Mouse (Mus musculus): ENCODE results near the gene Ifna5.
A peak's percentile ranks its signal among the peaks of the same experiment; 100 is the strongest.
"Not testable (repeated sequence)": the region's sequence is repeated elsewhere in the genome, so short reads cannot be mapped to it uniquely, and the experiment has no call there.

Gene Ifna5

DNA sequence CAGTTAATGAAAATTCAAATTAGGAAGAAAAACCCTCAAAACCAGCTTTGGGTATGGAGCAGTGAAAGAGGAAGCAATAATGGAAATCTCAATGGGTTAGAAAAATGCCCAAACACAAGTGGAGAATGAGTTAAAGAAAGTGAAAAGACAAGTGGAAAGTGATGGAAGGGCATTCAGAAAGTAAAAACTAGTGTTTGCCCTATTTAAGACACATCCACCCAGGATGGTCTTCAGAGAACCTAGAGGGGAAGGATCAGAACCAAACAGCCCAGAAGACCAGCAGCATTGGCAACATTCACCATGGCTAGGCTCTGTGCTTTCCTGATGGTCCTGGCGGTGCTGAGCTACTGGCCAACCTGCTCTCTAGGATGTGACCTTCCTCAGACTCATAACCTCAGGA is at the start of gene Ifna5:
TSS of gene Ifna5 (plus strand) at position 301 of the 400 bp plus-strand sequence.
- DNase-seq (ENCODE audit: low spot score in 2 of 2), result not testable (repeated sequence)

DNA sequence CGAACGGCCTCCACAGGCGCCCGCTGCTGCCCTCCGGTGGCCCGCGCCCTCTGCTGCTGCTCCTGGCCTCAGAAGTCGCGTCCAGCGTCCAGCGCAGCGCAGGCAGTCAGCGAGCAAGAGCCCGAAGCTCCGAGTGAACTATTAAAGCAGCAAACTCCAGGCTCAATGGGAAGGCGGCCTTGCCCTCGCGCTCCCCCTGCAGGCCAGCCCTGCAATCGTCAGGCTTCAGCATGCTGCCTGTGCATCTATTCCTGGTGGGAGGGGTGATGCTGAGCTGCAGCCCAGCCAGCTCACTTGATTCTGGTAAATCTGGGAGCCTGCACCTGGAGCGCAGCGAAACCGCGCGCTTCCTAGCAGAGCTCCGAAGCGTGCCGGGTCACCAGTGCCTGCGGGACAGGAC is 46.9 kb upstream of the Ifna5 start, which contains the start of gene Gm13277:
TSS of gene Gm13277 (plus strand) at position 231 of the 400 bp plus-strand sequence.
- peak; percentile 63 to 68 for DNase-seq (ENCODE audit: low spot score in 2 of 2)

DNA sequence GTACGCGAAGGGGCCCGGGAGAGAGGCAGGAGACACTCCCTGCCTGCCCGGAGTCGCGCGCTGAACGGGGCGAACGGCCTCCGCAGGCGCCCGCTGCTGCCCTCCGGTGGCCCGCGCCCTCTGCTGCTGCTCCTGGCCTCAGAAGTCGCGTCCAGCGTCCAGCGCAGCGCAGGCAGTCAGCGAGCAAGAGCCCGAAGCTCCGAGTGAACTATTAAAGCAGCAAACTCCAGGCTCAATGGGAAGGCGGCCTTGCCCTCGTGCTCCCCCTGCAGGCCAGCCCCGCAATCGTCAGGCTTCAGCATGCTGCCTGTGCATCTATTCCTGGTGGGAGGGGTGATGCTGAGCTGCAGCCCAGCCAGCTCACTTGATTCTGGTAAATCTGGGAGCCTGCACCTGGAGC is 44.1 kb upstream of the Ifna5 start, which contains the start of gene Gm13278:
TSS of gene Gm13278 (plus strand) at position 301 of the 400 bp plus-strand sequence.
- not testable (repeated sequence) for DNase-seq (ENCODE audit: low spot score in 2 of 2)

- DNase-seq (ENCODE audit: low spot score in 2 of 2), result peak; percentile 74 to 77
Observed at GRCm38 (mm10) chr4:88793936-88794675, 41.2 kb upstream of the Ifna5 start, which contains the start of gene Gm13275. Gene Gm13275 (plus strand): TSS chr4:88794487.

DNA sequence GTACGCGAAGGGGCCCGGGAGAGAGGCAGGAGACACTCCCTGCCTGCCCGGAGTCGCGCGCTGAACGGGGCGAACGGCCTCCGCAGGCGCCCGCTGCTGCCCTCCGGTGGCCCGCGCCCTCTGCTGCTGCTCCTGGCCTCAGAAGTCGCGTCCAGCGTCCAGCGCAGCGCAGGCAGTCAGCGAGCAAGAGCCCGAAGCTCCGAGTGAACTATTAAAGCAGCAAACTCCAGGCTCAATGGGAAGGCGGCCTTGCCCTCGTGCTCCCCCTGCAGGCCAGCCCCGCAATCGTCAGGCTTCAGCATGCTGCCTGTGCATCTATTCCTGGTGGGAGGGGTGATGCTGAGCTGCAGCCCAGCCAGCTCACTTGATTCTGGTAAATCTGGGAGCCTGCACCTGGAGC is 38.2 kb upstream of the Ifna5 start, which contains the start of gene Gm13279:
TSS of gene Gm13279 (plus strand) at position 301 of the 400 bp plus-strand sequence.
- DNase-seq (ENCODE audit: low spot score in 2 of 2), result not testable (repeated sequence)

DNA sequence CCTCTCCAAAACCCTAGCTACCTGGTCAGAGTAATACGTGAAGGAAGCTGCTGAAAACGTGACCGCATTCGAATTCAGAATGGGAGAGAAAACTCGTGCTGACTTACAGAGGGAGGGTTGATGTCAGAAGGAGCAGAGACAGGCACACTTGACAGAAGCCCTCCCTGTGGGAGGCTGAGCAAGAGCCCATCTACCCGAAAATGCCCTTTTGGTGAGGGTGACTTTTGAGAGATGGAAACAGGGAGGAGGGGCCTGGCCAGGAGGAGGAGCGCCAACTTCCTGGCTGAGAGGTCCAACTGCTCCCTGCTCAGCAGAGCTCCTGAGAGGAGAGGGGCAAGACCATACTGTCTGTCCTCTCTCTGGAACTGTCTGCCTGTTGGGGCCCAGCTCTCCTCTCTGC is 36.0 kb upstream of the Ifna5 start, which contains the start of gene Gm13285:
TSS of gene Gm13285 (plus strand) at position 301 of the 400 bp plus-strand sequence.
- DNase-seq (ENCODE audit: low spot score in 2 of 2), result not testable (repeated sequence)

- DNase-seq (ENCODE audit: low spot score in 2 of 2), result not testable (repeated sequence)
Observed at GRCm38 (mm10) chr4:88802954-88803353, 32.4 kb upstream of the Ifna5 start, which contains the start of gene Gm13287. Gene Gm13287 (plus strand): TSS chr4:88803254.

DNA sequence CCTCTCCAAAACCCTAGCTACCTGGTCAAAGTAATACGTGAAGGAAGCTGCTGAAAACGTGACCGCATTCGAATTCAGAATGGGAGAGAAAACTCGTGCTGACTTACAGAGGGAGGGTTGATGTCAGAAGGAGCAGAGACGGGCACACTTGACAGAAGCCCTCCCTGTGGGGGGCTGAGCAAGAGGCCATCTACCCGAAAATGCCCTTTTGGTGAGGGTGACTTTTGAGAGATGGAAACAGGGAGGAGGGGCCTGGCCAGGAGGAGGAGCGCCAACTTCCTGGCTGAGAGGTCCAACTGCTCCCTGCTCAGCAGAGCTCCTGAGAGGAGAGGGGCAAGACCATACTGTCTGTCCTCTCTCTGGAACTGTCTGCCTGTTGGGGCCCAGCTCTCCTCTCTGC is 30.1 kb upstream of the Ifna5 start, which contains the start of gene Gm13288:
TSS of gene Gm13288 (plus strand) at position 301 of the 400 bp plus-strand sequence.
- DNase-seq (ENCODE audit: low spot score in 2 of 2), result not testable (repeated sequence)

DNA sequence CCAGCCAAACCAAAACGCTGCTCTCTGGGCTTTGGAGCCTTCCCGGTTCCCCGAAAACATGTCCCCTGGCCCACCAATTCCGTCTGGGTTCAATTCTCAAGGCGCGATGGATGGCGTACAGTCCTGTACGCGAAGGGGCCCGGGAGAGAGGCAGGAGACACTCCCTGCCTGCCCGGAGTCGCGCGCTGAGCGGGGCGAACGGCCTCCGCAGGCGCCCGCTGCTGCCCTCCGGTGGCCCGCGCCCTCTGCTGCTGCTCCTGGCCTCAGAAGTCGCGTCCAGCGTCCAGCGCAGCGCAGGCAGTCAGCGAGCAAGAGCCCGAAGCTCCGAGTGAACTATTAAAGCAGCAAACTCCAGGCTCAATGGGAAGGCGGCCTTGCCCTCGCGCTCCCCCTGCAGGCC is 29.6 kb upstream of the Ifna5 start:
- peak; percentile 11 to 21 for DNase-seq (ENCODE audit: low spot score in 2 of 2)

- DNase-seq (ENCODE audit: low spot score in 2 of 2), result no peak
Observed at GRCm38 (mm10) chr4:88815928-88816327, 19.4 kb upstream of the Ifna5 start, which contains the start of gene Ifna7. Gene Ifna7 (plus strand): TSS chr4:88816228.

DNA sequence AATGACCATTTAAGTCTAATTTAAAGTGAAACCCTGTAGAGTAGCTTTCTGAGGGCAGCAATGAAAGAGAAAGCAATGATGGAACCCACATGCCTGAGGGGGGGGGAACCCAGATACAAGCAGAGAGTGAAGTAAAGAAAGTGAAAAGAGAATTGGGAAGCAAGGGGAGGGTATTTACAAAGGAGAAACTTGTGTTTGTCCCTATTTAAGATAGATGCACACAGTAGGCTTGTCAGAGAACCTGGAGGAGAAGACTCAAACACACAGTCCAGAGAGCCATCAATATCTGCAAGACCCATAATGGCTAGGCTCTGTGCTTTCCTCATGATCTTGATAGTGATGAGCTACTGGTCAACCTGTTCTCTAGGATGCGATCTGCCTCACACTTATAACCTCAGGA is 15.7 kb upstream of the Ifna5 start, which contains the start of gene Ifna11:
TSS of gene Ifna11 (plus strand) at position 301 of the 400 bp plus-strand sequence.
- DNase-seq (ENCODE audit: low spot score in 2 of 2), result no peak

DNA sequence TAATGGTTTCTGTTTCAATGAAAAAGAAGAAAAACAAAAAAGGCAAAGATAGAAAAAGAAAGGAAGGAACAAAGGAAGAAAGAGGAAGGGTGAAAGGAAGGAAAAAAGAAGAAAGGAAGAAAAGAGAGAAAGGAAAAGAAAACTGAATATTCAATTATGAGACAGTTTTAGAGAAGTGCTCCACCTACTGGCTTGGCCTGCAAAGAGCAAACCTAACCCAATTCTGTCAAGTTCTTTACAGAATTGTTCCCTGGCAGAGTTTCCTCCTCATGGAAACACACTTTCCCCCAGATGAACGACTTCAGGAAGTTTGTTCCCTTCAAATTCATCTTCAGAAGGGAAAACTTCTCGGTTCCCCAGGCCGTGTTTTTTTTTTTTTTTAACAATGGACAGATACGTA is 12.3 kb upstream of the Ifna5 start:
- no peak for DNase-seq (ENCODE audit: low spot score in 2 of 2)

- DNase-seq (ENCODE audit: low spot score in 2 of 2), result not testable (repeated sequence)
Observed at GRCm38 (mm10) chr4:88827116-88827515, 8.2 kb upstream of the Ifna5 start, which contains the start of gene Ifna6. Gene Ifna6 (plus strand): TSS chr4:88827416.

GRCm38 (mm10) chr4:88830523-88830922 is 4.8 kb upstream of the Ifna5 start:
- DNase-seq (ENCODE audit: low spot score in 2 of 2), result peak in 1 of 2 experiments; percentile 24

DNA sequence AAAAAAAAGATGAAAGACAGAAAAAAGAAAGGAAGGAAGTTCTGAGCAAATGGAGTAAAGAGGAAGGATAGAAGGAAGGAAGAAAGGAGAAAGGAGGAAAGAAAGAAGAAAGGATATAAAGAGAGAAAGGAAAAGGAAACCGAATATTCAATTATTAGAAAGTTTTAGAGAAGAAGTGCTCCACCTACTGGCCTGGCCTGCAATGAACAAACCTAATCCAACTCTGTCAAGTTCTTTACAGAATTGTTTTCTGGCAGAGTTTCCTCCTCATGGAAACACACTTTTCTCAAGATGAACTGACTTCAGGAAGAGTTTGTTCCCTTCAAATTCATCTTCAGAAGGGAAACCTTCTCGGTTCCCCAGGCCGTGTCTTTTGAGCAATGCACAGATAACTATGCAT is 3.5 kb downstream of the Ifna5 start:
- DNase-seq (ENCODE audit: low spot score in 2 of 2), result no peak

- DNase-seq (ENCODE audit: low spot score in 2 of 2), result no peak
Observed at GRCm38 (mm10) chr4:88840058-88840457, 4.7 kb downstream of the Ifna5 start.

GRCm38 (mm10) chr4:88841438-88841911 is 6.2 kb downstream of the Ifna5 start, which contains the start of gene Ifna4:
Gene Ifna4 (plus strand): TSS chr4:88841861.
- DNase-seq (ENCODE audit: low spot score in 2 of 2), result no peak

GRCm38 (mm10) chr4:88845334-88845733 is 10.0 kb downstream of the Ifna5 start:
- no peak for DNase-seq (ENCODE audit: low spot score in 2 of 2)

DNA sequence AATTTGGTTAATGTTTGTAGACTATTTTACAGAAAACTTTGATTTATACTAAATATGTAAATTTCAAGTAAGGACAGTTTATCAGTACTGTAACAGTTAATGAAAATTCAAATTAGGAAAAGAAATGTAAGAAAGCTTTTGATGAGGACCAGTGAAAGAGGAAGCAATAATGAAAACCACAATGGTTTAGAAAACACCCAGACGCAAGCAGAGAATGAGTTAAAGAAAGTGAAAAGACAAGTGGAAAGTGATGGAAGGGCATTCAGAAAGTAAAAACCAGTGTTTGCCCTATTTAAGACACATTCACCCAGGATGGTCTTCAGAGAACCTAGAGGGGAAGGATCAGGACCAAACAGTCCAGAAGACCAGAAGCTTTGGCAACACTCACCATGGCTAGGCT is 14.4 kb downstream of the Ifna5 start, which contains the start of gene Ifna1:
TSS of gene Ifna1 (plus strand) at position 390 of the 400 bp plus-strand sequence.
- no peak for DNase-seq (ENCODE audit: low spot score in 2 of 2)

DNA sequence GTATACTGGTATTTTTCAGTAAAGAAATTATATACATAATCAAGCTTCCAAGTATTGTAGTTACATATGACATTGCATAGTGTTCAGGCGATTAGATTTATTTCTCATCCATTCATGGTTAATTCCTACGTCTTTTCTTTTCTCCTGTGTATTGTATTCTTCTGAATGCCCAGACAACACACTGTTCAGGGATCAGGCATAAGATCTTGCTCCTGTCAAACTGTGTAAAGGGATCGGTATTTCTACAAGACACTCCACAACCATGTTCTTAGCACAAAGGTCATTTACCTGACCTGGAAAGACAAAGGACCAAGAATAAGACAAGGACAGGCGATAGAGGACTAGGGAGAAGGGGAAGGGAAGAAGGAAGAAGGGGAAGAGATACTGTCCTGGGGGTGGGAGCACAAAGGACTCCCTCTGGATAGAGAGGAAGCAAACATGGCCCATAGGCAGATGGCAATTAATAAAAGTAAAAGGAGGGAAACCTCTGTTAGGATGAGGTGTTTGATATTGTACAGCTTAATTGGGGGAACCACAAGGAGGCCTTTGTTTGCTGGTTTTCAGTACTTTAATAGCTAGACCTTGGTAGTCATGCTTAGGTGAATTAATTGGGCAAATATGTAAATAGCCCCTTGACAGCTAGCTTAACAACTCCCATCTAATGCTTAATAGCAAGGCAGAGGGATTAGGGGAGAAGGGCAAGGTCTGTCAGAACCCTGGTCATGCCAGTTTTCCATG is 15.9 kb downstream of the Ifna5 start:
- no peak for DNase-seq (ENCODE audit: low spot score in 2 of 2)

DNA sequence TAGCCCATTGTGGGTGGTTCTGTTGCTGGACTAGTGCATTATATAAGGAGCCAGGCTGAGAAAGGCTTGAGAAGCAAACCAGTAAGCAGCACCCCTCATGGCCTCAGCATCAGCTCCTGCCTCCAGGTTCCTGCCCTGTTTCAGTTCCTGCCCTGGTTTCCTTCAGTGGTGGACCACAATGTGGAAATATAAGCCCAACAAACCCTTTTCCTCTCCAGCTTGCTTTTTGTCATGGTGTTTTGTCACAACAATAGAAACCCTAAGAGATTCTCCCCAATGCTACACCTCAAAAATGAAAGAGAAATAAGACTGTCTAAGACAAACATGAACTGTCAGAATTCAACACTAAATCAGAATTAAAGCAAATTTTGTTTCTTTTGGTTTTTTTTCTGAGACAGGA is 23.9 kb downstream of the Ifna5 start:
- no peak for DNase-seq (ENCODE audit: low spot score in 2 of 2)

DNA sequence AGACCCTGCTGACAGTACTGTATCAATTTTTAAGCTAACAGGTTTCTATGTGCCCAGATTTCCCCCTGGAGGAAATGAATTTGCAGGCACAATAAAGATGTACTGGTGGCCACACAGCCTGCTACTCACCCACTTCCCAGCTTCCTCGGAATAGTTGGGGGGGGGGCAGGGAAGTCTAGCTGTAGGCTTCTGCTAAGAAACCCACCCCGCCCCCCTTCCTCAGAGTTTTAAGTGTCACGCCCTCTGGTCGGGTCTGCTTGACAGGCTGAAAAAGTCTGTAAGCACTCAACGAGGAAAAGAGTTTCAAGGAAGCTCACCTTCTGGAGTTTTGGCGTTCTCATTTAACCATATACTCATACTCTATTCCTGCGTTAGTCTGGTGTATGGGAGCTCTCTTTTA is 28.0 kb downstream of the Ifna5 start:
- DNase-seq (ENCODE audit: low spot score in 2 of 2), result no peak

All from natural killer cell, adult 2 months (primary cell).